Mouse (Mus musculus): Measurements from ENCODE around the gene Cdh6. TPM values are rescaled to one million over a fixed set of nuclear protein-coding genes. Genes with fewer than 3 reads are reported as not detected.

Cdh6 gene
- not detected for total RNA-seq (2023)

GRCm38 (mm10) chr15:13173071-13173778 is at the start of gene Cdh6:
TSS of gene Cdh6 (minus strand) at chr15:13173675.

Data from CD4-positive naive resting alpha-beta T cell, adult 57 days (primary cell).